Mouse (Mus musculus): Measurements from ENCODE around the gene 4930522H14Rik.

4930522H14Rik gene

GRCm38 (mm10) chr4:109475577-109476553, 55.2 kb downstream of the 4930522H14Rik start:
- in situ Hi-C loops (cut with MboI) = no loop called here

GRCm38 (mm10) chr4:109475078-109475477, 56.0 kb downstream of the 4930522H14Rik start:
- in situ Hi-C loops (cut with MboI) = no loop called here

GRCm38 (mm10) chr4:109472566-109472965, 58.5 kb downstream of the 4930522H14Rik start:
- in situ Hi-C loops (cut with MboI) = no loop called here

- in situ Hi-C loops (cut with MboI) = no loop called here
These were observed 59.5 kb downstream of the 4930522H14Rik start for GRCm38 (mm10) chr4:109471606-109472005.

- in situ Hi-C loops (cut with MboI) = no loop called here
These were observed 63.4 kb downstream of the 4930522H14Rik start for GRCm38 (mm10) chr4:109467687-109468086.

GRCm38 (mm10) chr4:109463892-109464291, 67.2 kb downstream of the 4930522H14Rik start:
- in situ Hi-C loops (cut with MboI) = no loop called here

- in situ Hi-C loops (cut with MboI) = no loop called here
These were observed 70.5 kb downstream of the 4930522H14Rik start for GRCm38 (mm10) chr4:109460421-109461179.

- in situ Hi-C loops (cut with MboI) = no loop called here
These were observed 74.3 kb downstream of the 4930522H14Rik start for GRCm38 (mm10) chr4:109456821-109457220.

Data from mature B cell (primary cell).